Comparison of ENCODE assay signal across 9 mouse cellular contexts in the genomic region with DNA sequence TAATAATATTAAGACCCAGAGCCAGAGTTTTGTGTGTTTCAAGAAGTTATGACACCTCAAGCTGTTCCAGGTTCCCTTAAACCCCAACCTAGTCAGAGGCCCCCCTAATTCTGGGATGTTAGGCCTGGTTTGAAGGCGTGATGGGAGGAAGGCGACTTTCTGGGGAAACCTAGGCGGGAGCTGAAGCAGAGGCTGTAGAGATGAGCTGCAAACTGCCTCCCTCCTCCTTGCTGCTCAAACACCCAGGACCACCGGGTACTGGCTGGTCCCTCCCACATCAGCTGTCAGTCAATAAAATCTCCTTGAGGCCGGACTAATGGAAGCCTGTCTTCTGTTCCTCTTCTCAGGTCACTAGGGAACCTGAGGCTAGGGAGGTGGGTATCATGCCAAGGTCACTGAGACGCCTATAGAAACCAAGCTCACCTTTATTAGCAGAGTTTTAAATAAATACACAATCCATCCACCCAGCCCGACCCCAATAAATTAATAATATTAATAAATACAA. TPM values are rescaled to one million over a fixed set of nuclear protein-coding genes. Genes with fewer than 3 reads are reported as not detected.
DNase-seq lines count a peak whose midpoint lies in the region; ATAC-seq and TF ChIP-seq lines count a peak whose summit lies in the region.
"Had no signal": no experiment of that assay in that cellular context is flagged by ENCODE, and none has a peak within 500 bp of the region (broad histone marks: within the 10 kb centered on the region; RNA-seq: fewer than 3 reads in every experiment).

No protein-coding gene starts in this region.

- H3K9me3 ChIP-seq in CH12.LX (replicated peaks; ENCODE audit: low read length) = peaks cover 10% of the 10 kb centered on the region
- no peaks in the 10 kb centered on the region for H3K9me3 ChIP-seq in forebrain, postnatal 0 days (ENCODE audit: low read length)
- 0 out of 2 replicates have a peak, but pooled peaks cover 5% of the 10 kb centered on the region for H3K9me3 ChIP-seq in liver, embryonic 15.5 days (replicated peaks)

- peak overlapping the region; percentile 8 for H3K4me2 ChIP-seq in CH12.LX (ENCODE audit: insufficient read depth, low read depth, poor library complexity, severe bottlenecking)
- peak overlapping the region; percentile 60 for H3K4me2 ChIP-seq in forebrain, postnatal 0 days (ENCODE audit: low read depth)
- peak overlapping the region; percentile 94 for H3K4me2 ChIP-seq in liver, embryonic 15.5 days

- TF ChIP-seq EP300 in CH12.LX (IDR thresholded peaks at IDR 0.05; ENCODE audit: low read length) = no peak

- no peaks in the 10 kb centered on the region for H3K79me2 ChIP-seq in CH12.LX (replicated peaks; ENCODE audit: control insufficient read depth, extremely low read depth, insufficient read depth, poor library complexity, severe bottlenecking)

- dilution Hi-C loops in CH12.LX (cut with MboI; ENCODE audit: extremely low pct_ligation_motif_present, extremely low pct_unique_long_range_greater_than_20kb, low sequenced_read_pairs) = no loop called here

- no peak for ATAC-seq in forebrain, postnatal 0 days
- ATAC-seq in liver, embryonic 15.5 days (ENCODE audit: insufficient read depth) = no peak

- TF ChIP-seq RAD21 in CH12.LX (IDR thresholded peaks at IDR 0.05; ENCODE audit: low read depth, low read length) = no peak

- no peak overlapping the region; the same call in 1 of the 2 replicates for H3K9ac ChIP-seq in CH12.LX (ENCODE audit: insufficient read depth, low read depth)
- H3K9ac ChIP-seq in forebrain, postnatal 0 days = peak overlapping the region; percentile 53
- H3K9ac ChIP-seq in liver, embryonic 15.5 days = peak overlapping the region; percentile 73; the same call in 1 of the 2 replicates

- no peak for TF ChIP-seq CTCF in CH12.LX (conservative IDR thresholded peaks at IDR 0.05 in 1 of 2, IDR thresholded peaks at IDR 0.05 in 1 of 2; ENCODE audit: low read depth in 2 of 2, low read length in 2 of 2)
- no peak for TF ChIP-seq CTCF in forebrain, postnatal 0 days (IDR thresholded peaks at IDR 0.05; ENCODE audit: low read depth)

- H3K27ac ChIP-seq in CH12.LX (ENCODE audit: insufficient read depth, low read depth) = no peak overlapping the region
- H3K27ac ChIP-seq in forebrain, postnatal 0 days (ENCODE audit: low read depth, low read length) = peak overlapping the region; percentile 74; the same call in 1 of the 2 replicates
- peak overlapping the region; percentile 80 for H3K27ac ChIP-seq in liver, embryonic 15.5 days (replicated peaks)

- H3K36me3 ChIP-seq in CH12.LX (replicated peaks in 1 of 2; ENCODE audit: control insufficient read depth in 1 of 2, insufficient read depth in 1 of 2, low read length in 1 of 2) = no peaks in the 10 kb centered on the region
- H3K36me3 ChIP-seq in forebrain, postnatal 0 days (ENCODE audit: insufficient read depth) = no peaks in the 10 kb centered on the region
- H3K36me3 ChIP-seq in liver, embryonic 15.5 days (replicated peaks) = no peaks in the 10 kb centered on the region

- TF ChIP-seq POLR2A in CH12.LX (IDR thresholded peaks at IDR 0.05; ENCODE audit: low read depth, low read length) = no peak

- WGBS in forebrain, postnatal 0 days = 61% methylated on average over 7 of the region's 7 CpGs
- 55% methylated on average over 7 of the region's 7 CpGs for WGBS in liver, embryonic 15.5 days (ENCODE audit: insufficient replicate concordance)

- DNase-seq in heart, adult 11 months = peak; percentile 92
- no peak for DNase-seq in heart, adult 18-20 months
- DNase-seq in CH12.LX (ENCODE audit: extremely low read depth) = no peak
- no peak for DNase-seq in forebrain, postnatal 0 days
- DNase-seq in ovary, postnatal 36 days (ENCODE audit: low spot score) = no peak
- DNase-seq in spleen, postnatal 10 days (ENCODE audit: low spot score in 2 of 2) = no peak
- no peak for DNase-seq in spleen, adult 18-20 months

- H3K4me1 ChIP-seq in CH12.LX (ENCODE audit: control insufficient read depth in 1 of 2, insufficient read depth in 2 of 2) = peaks cover 12 to 50% of the 10 kb centered on the region in 2 experiments
- H3K4me1 ChIP-seq in forebrain, postnatal 0 days (ENCODE audit: insufficient read depth) = 0 out of 2 replicates have a peak, but pooled peaks cover 3% of the 10 kb centered on the region
- peaks cover 56% of the 10 kb centered on the region for H3K4me1 ChIP-seq in liver, embryonic 15.5 days (replicated peaks)

- H3K27me3 ChIP-seq in CH12.LX (replicated peaks) = no peaks in the 10 kb centered on the region
- no peaks in the 10 kb centered on the region; the same call in 1 of the 2 replicates for H3K27me3 ChIP-seq in forebrain, postnatal 0 days (ENCODE audit: insufficient read depth, low read length)
- peaks cover 18% of the 10 kb centered on the region for H3K27me3 ChIP-seq in liver, embryonic 15.5 days

- peak overlapping the region in 1 of 3 experiments; percentile 32 for H3K4me3 ChIP-seq in CH12.LX (replicated peaks in 1 of 3; ENCODE audit: low read depth in 2 of 3, low read length in 2 of 3, poor library complexity in 1 of 3)
- H3K4me3 ChIP-seq in forebrain, postnatal 0 days (ENCODE audit: low read depth, low read length) = peak overlapping the region; percentile 40
- H3K4me3 ChIP-seq in liver, embryonic 15.5 days (replicated peaks) = peak overlapping the region; percentile 73

- in situ Hi-C loops in CH12.LX (cut with MboI; ENCODE audit: low pct_ligation_motif_present, low pct_unique_long_range_greater_than_20kb, low sequenced_read_pairs) = no loop called here

TF ChIP-seq in CH12.LX, 34 proteins besides CTCF, POLR2A, EP300 and RAD21:
- TF ChIP-seq BHLHE40 (IDR thresholded peaks at IDR 0.05; ENCODE audit: low read depth, low read length) (no peak), JUND (conservative IDR thresholded peaks at IDR 0.05; ENCODE audit: low read depth, low read length) (no peak), USF1 (IDR thresholded peaks at IDR 0.05; ENCODE audit: low read depth, low read length) (no peak), MYC (IDR thresholded peaks at IDR 0.05; ENCODE audit: low read depth, low read length) (no peak), SIN3A (IDR thresholded peaks at IDR 0.05; ENCODE audit: low read length) (no peak), MXI1 (IDR thresholded peaks at IDR 0.05; ENCODE audit: low read depth, low read length) (no peak), ZNF384 (IDR thresholded peaks at IDR 0.05; ENCODE audit: low read depth, low read length) (no peak), UBTF (IDR thresholded peaks at IDR 0.05; ENCODE audit: low read depth, low read length) (no peak)
TF ChIP-seq in CH12.LX: peak in this region for 0.

RNA-seq across cellular contexts. Expression of gene Gdf15, which starts 3.2 kb away (rescaled TPM):
- total RNA-seq in heart, adult 18-20 months (2021) = 1 to 10 TPM; 1.4 to 2.0 TPM
- 0.21 TPM in 1 of 2 replicates, not detected in the other for total RNA-seq in CH12.LX (2012; rRNA removed)
- not detected in 2 replicates for total RNA-seq in CH12.LX (2014; rRNA removed)
- 0.16 TPM in 1 of 2 replicates, not detected in the other for polyA plus RNA-seq in CH12.LX (2012; ENCODE audit: insufficient read length, low read depth)
- total RNA-seq in forebrain, postnatal 0 days (2014; rRNA removed) = 0.90 TPM in 1 of 2 replicates, not detected in the other
- polyA plus RNA-seq in forebrain, postnatal 0 days (2015; fragmentation: Nextera tagmentation; extraction: Ambion mirVana) = 0.18 and 0.26 TPM in 2 replicates
- polyA plus RNA-seq in liver, embryonic 15.5 days (2015; fragmentation: Nextera tagmentation; extraction: Ambion mirVana) = 3.4 and 4.3 TPM in 2 replicates

RNA-seq across cellular contexts. Expression of gene Lrrc25, which starts 13.1 kb away (rescaled TPM):
- 1 to 10 TPM; 1.6 to 2.5 TPM for total RNA-seq in heart, adult 18-20 months (2021)
- total RNA-seq in CH12.LX (2012; rRNA removed) = 0.25 and 0.30 TPM in 2 replicates
- 2.4 and 2.6 TPM in 2 replicates for total RNA-seq in CH12.LX (2014; rRNA removed)
- polyA plus RNA-seq in CH12.LX (2012; ENCODE audit: insufficient read length, low read depth) = 4.0 and 5.9 TPM in 2 replicates
- 1.4 and 2.8 TPM in 2 replicates for total RNA-seq in forebrain, postnatal 0 days (2014; rRNA removed)
- 1.2 TPM in 2 replicates for polyA plus RNA-seq in forebrain, postnatal 0 days (2015; fragmentation: Nextera tagmentation; extraction: Ambion mirVana)
- polyA plus RNA-seq in liver, embryonic 15.5 days (2015; fragmentation: Nextera tagmentation; extraction: Ambion mirVana) = 7.2 and 7.4 TPM in 2 replicates
- polyA plus RNA-seq: C2C12 had no signal

RNA-seq across cellular contexts. Expression of gene Ssbp4, which starts 20.4 kb away (rescaled TPM):
- 10 to 100 TPM; 29.9 to 35.7 TPM for total RNA-seq in heart, adult 18-20 months (2021)
- total RNA-seq in CH12.LX (2012; rRNA removed) (77.3 and 84.9 TPM in 2 replicates), CH12.LX (2014; rRNA removed) (31.0 and 41.3 TPM in 2 replicates)
- polyA plus RNA-seq in CH12.LX (2012; ENCODE audit: insufficient read length, low read depth) = 114 and 128 TPM in 2 replicates
- 197 and 249 TPM in 2 replicates for total RNA-seq in forebrain, postnatal 0 days (2014; rRNA removed)
- 204 and 221 TPM in 2 replicates for polyA plus RNA-seq in forebrain, postnatal 0 days (2015; fragmentation: Nextera tagmentation; extraction: Ambion mirVana)
- 37.8 and 47.7 TPM in 2 replicates for polyA plus RNA-seq in liver, embryonic 15.5 days (2015; fragmentation: Nextera tagmentation; extraction: Ambion mirVana)

RNA-seq across cellular contexts. Expression of gene Pgpep1, which starts 31.1 kb away (rescaled TPM):
- 10 to 100 TPM; 40.5 to 41.1 TPM for total RNA-seq in heart, adult 18-20 months (2021)
- total RNA-seq in CH12.LX (2012; rRNA removed) (15.2 and 22.9 TPM in 2 replicates), CH12.LX (2014; rRNA removed) (10.3 and 12.3 TPM in 2 replicates)
- polyA plus RNA-seq in CH12.LX (2012; ENCODE audit: insufficient read length, low read depth) = 30.0 and 35.1 TPM in 2 replicates
- 22.1 and 23.8 TPM in 2 replicates for total RNA-seq in forebrain, postnatal 0 days (2014; rRNA removed)
- polyA plus RNA-seq in forebrain, postnatal 0 days (2015; fragmentation: Nextera tagmentation; extraction: Ambion mirVana) = 22.1 and 26.1 TPM in 2 replicates
- polyA plus RNA-seq in liver, embryonic 15.5 days (2015; fragmentation: Nextera tagmentation; extraction: Ambion mirVana) = 21.7 and 22.3 TPM in 2 replicates

RNA-seq across cellular contexts. Expression of gene Isyna1, which starts 34.9 kb away (rescaled TPM):
- total RNA-seq in heart, adult 18-20 months (2021) = 10 to 100 TPM; 15.4 to 28.2 TPM
- total RNA-seq in CH12.LX (2012; rRNA removed) (141 and 174 TPM in 2 replicates), CH12.LX (2014; rRNA removed) (99.9 and 107 TPM in 2 replicates)
- 139 and 163 TPM in 2 replicates for polyA plus RNA-seq in CH12.LX (2012; ENCODE audit: insufficient read length, low read depth)
- 127 and 136 TPM in 2 replicates for total RNA-seq in forebrain, postnatal 0 days (2014; rRNA removed)
- 93.3 and 106 TPM in 2 replicates for polyA plus RNA-seq in forebrain, postnatal 0 days (2015; fragmentation: Nextera tagmentation; extraction: Ambion mirVana)
- 43.2 and 44.7 TPM in 2 replicates for polyA plus RNA-seq in liver, embryonic 15.5 days (2015; fragmentation: Nextera tagmentation; extraction: Ambion mirVana)

Comparison
In these comparisons a context has a peak if more than half of its experiments do, and no peak if none do; other contexts are left out.
1. H3K4me2 ChIP-seq: peak in every context shown above with its lines; median percentile 94 in liver, embryonic 15.5 days; 60 in forebrain, postnatal 0 days; 8 in CH12.LX.